Mouse (Mus musculus): ENCODE measurements around the gene Sgta. TPM values are rescaled to one million over a fixed set of nuclear protein-coding genes. Genes with fewer than 3 reads are reported as not detected.

The Sgta gene
- 171 and 181 TPM in 2 replicates for polyA plus RNA-seq (2014; fragmentation: Nextera tagmentation; extraction: Ambion mirVana)

- Histone ChIP-seq H3K4me1 (replicated peaks; ENCODE audit: control insufficient read depth, insufficient read depth, low read length) (peaks cover 13% of the 10 kb centered on the region), H3K36me3 (ENCODE audit: control insufficient read depth, insufficient read depth, low read length) (no peaks in the 10 kb centered on the region), H3K4me2 (ENCODE audit: low read length) (peak within 1 kb of the TSS; percentile 87), H3K9me3 (ENCODE audit: control insufficient read depth, low read length) (no peaks in the 10 kb centered on the region), H3K9ac (ENCODE audit: low read length) (peak within 1 kb of the TSS; percentile 82), H3K27me3 (replicated peaks; ENCODE audit: control insufficient read depth, insufficient read depth, low read length) (no peaks in the 10 kb centered on the region), H3K4me3 (ENCODE audit: low read depth, low read length) (peak within 1 kb of the TSS; percentile 90), H3K27ac (ENCODE audit: low read depth) (peak within 1 kb of the TSS; percentile 38)
- peak; percentile 96 for ATAC-seq (replicated peaks; ENCODE audit: low FRiP score, low TSS enrichment, low read depth)
- WGBS = under 1% methylated on average over 48 of the region's 48 CpGs
- DNase-seq (ENCODE audit: low spot score) = peak; percentile 99
Observed at GRCm38 (mm10) chr10:81059603-81060543, at the start of gene Sgta. Sgta (minus strand) TSS chr10:81060181.

GRCm38 (mm10) chr10:81106113-81106721 lies 46.2 kb upstream of the Sgta start:
- ATAC-seq (replicated peaks; ENCODE audit: low FRiP score, low TSS enrichment, low read depth) (peak; percentile 88), DNase-seq (ENCODE audit: low spot score) (peak; percentile 96)
- H3K36me3 ChIP-seq (ENCODE audit: control insufficient read depth, insufficient read depth, low read length) = peaks cover 32% of the 10 kb centered on the region
- H3K4me1 ChIP-seq (replicated peaks; ENCODE audit: control insufficient read depth, insufficient read depth, low read length) = peaks cover 13% of the 10 kb centered on the region
- peak overlapping the region; percentile 98 for H3K4me3 ChIP-seq (ENCODE audit: low read depth, low read length)
- H3K4me2 ChIP-seq (ENCODE audit: low read length) = peak overlapping the region; percentile 49
- H3K9me3 ChIP-seq (ENCODE audit: control insufficient read depth, low read length) = no peaks in the 10 kb centered on the region
- peak overlapping the region; percentile 99 for H3K9ac ChIP-seq (ENCODE audit: low read length)
- no peaks in the 10 kb centered on the region for H3K27me3 ChIP-seq (replicated peaks; ENCODE audit: control insufficient read depth, insufficient read depth, low read length)
- peak overlapping the region; percentile 99 for H3K27ac ChIP-seq (ENCODE audit: low read depth)
- under 1% methylated on average over 34 of the region's 35 CpGs for WGBS

DNA sequence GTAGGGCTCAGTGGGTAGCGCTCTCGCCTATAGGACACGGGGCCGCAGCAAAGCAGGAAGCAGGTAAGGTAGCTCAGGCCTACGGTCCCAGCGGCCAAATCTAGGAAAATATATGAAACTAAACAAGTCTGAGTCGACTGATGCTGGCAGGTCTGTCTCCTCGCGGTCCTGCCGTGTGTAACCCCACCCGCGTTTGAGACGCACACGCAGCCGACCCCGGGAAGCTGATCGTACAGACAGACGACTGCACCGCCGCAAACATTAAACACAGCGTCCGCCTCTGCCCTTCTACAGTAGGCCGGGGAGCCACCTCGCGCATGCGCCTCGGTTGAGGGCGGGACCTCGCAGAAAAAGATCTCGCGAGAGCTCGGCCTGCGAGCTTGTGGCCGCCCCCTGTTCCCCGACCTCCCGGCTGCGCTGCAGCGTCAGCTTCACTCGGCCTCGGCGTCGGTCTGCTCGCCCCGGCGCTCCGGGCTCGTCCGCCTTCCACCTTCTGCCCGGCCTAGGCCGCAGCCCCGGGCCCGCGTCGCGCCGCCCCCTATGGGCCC lies 45.7 kb upstream of the Sgta start, which contains the start of gene Map2k2:
Gene Map2k2 (plus strand): TSS at position 351 of the 548 bp plus-strand sequence.
- Histone ChIP-seq H3K9me3 (ENCODE audit: control insufficient read depth, low read length) (no peaks in the 10 kb centered on the region), H3K9ac (ENCODE audit: low read length) (peak within 1 kb of the TSS; percentile 99), H3K4me2 (ENCODE audit: low read length) (peak within 1 kb of the TSS; percentile 49), H3K4me3 (ENCODE audit: low read depth, low read length) (peak within 1 kb of the TSS; percentile 98), H3K27ac (ENCODE audit: low read depth) (peak within 1 kb of the TSS; percentile 99), H3K36me3 (ENCODE audit: control insufficient read depth, insufficient read depth, low read length) (peaks cover 26% of the 10 kb centered on the region), H3K4me1 (replicated peaks; ENCODE audit: control insufficient read depth, insufficient read depth, low read length) (peaks cover 13% of the 10 kb centered on the region), H3K27me3 (replicated peaks; ENCODE audit: control insufficient read depth, insufficient read depth, low read length) (no peaks in the 10 kb centered on the region)
- ATAC-seq (replicated peaks; ENCODE audit: low FRiP score, low TSS enrichment, low read depth) (peak; percentile 94), DNase-seq (ENCODE audit: low spot score) (peak; percentile 97)
- under 1% methylated on average over 56 of the region's 56 CpGs for WGBS

- ATAC-seq (replicated peaks; ENCODE audit: low FRiP score, low TSS enrichment, low read depth) (peak; percentile 84), DNase-seq (ENCODE audit: low spot score) (peak; percentile 56)
- WGBS = 62% methylated on average over 9 of the region's 9 CpGs
- no peaks in the 10 kb centered on the region for H3K4me1 ChIP-seq (replicated peaks; ENCODE audit: control insufficient read depth, insufficient read depth, low read length)
- no peak overlapping the region for H3K9ac ChIP-seq (ENCODE audit: low read length)
- H3K27me3 ChIP-seq (replicated peaks; ENCODE audit: control insufficient read depth, insufficient read depth, low read length) = no peaks in the 10 kb centered on the region
- H3K27ac ChIP-seq (ENCODE audit: low read depth) = no peak overlapping the region
- peaks cover 3% of the 10 kb centered on the region; the same call in 1 of the 2 replicates for H3K9me3 ChIP-seq (ENCODE audit: control insufficient read depth, low read length)
- H3K4me2 ChIP-seq (ENCODE audit: low read length) = no peak overlapping the region
- H3K4me3 ChIP-seq (ENCODE audit: low read depth, low read length) = no peak overlapping the region
- H3K36me3 ChIP-seq (ENCODE audit: control insufficient read depth, insufficient read depth, low read length) = no peaks in the 10 kb centered on the region
Observed at GRCm38 (mm10) chr10:81094931-81095678, 35.1 kb upstream of the Sgta start.

GRCm38 (mm10) chr10:81092465-81093250 lies 32.7 kb upstream of the Sgta start:
- Histone ChIP-seq H3K9me3 (ENCODE audit: control insufficient read depth, low read length) (peaks cover 3% of the 10 kb centered on the region; the same call in 1 of the 2 replicates), H3K27ac (ENCODE audit: low read depth) (no peak overlapping the region), H3K27me3 (replicated peaks; ENCODE audit: control insufficient read depth, insufficient read depth, low read length) (no peaks in the 10 kb centered on the region), H3K4me1 (replicated peaks; ENCODE audit: control insufficient read depth, insufficient read depth, low read length) (no peaks in the 10 kb centered on the region), H3K4me3 (ENCODE audit: low read depth, low read length) (no peak overlapping the region), H3K9ac (ENCODE audit: low read length) (no peak overlapping the region), H3K4me2 (ENCODE audit: low read length) (no peak overlapping the region), H3K36me3 (ENCODE audit: control insufficient read depth, insufficient read depth, low read length) (no peaks in the 10 kb centered on the region)
- ATAC-seq (replicated peaks; ENCODE audit: low FRiP score, low TSS enrichment, low read depth) = peak; percentile 22; the same call in 1 of the 2 replicates
- DNase-seq (ENCODE audit: low spot score) = peak; percentile 82
- 46% methylated on average over 22 of the region's 22 CpGs for WGBS

DNA sequence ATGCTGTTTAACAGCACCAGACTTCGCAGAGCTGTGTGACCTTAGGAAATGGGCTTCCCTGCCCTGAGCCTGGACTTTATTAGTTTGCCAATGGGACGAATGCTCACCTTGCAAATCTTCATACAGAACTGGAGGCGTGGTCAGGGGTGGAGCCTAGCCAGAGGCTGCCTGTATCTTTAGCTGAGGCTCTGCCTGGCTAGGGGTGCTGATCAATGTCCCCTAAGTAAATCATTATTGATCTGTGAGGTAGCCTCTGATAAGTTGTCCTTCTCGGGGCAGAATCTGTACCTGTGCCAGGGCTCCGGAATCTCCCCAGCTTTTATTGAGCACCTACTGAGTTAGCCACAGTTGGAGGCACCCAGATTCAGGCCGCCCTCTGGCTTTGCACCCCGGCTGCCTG lies 30.6 kb upstream of the Sgta start:
- 64% methylated on average over 7 of the region's 7 CpGs for WGBS
- Histone ChIP-seq H3K27ac (ENCODE audit: low read depth) (no peak overlapping the region), H3K9me3 (ENCODE audit: control insufficient read depth, low read length) (no peaks in the 10 kb centered on the region), H3K4me2 (ENCODE audit: low read length) (no peak overlapping the region), H3K36me3 (ENCODE audit: control insufficient read depth, insufficient read depth, low read length) (no peaks in the 10 kb centered on the region), H3K4me3 (ENCODE audit: low read depth, low read length) (no peak overlapping the region), H3K9ac (ENCODE audit: low read length) (no peak overlapping the region), H3K4me1 (replicated peaks; ENCODE audit: control insufficient read depth, insufficient read depth, low read length) (no peaks in the 10 kb centered on the region), H3K27me3 (replicated peaks; ENCODE audit: control insufficient read depth, insufficient read depth, low read length) (no peaks in the 10 kb centered on the region)
- DNase-seq (ENCODE audit: low spot score) = no peak
- ATAC-seq (replicated peaks; ENCODE audit: low FRiP score, low TSS enrichment, low read depth) = no peak

DNA sequence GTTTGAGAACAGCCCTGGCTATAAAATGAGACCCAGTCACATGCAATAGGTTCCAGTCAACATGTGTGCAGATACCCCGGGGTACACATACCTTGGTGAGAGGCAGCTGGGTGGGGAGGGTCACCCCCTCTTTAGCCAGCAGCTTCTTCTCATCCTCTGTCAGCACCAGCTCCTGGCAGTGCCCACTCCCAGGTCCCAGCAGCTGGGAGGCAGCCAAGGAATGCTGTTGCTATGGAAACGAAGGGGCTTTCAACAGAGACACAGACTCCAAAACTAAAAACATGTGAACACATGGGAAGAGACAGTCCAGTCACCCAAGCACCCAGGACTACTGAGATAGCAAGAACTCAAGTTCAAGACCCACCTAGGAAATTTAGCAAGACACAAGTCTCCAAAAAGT lies 29.2 kb upstream of the Sgta start:
- H3K9ac ChIP-seq (ENCODE audit: low read length) = no peak overlapping the region
- 44% methylated on average over 2 of the region's 2 CpGs for WGBS

More for the DNA sequence above, 29.2 kb upstream of the Sgta start:
- no peaks in the 10 kb centered on the region for H3K36me3 ChIP-seq (ENCODE audit: control insufficient read depth, insufficient read depth, low read length)
- no peak overlapping the region for H3K4me2 ChIP-seq (ENCODE audit: low read length)
- no peak for ATAC-seq (replicated peaks; ENCODE audit: low FRiP score, low TSS enrichment, low read depth)
- H3K4me3 ChIP-seq (ENCODE audit: low read depth, low read length) = no peak overlapping the region
- no peaks in the 10 kb centered on the region for H3K27me3 ChIP-seq (replicated peaks; ENCODE audit: control insufficient read depth, insufficient read depth, low read length)
- no peaks in the 10 kb centered on the region for H3K4me1 ChIP-seq (replicated peaks; ENCODE audit: control insufficient read depth, insufficient read depth, low read length)
- DNase-seq (ENCODE audit: low spot score) = peak; percentile 65
- no peaks in the 10 kb centered on the region for H3K9me3 ChIP-seq (ENCODE audit: control insufficient read depth, low read length)
- H3K27ac ChIP-seq (ENCODE audit: low read depth) = no peak overlapping the region

Measured in intestine, embryonic 14.5 days (tissue).